Mouse (Mus musculus): ENCODE data around the gene Rsad2. TPM values are rescaled to one million over a fixed set of nuclear protein-coding genes. Genes with fewer than 3 reads are reported as not detected.
"Not testable (repeated sequence)": the region's sequence is repeated elsewhere in the genome, so short reads cannot be mapped to it uniquely, and the experiment has no call there.

Gene Rsad2
- polyA plus RNA-seq, 1 experiment from 2014 or later, result 1.5 TPM

GRCm38 (mm10) chr12:26439366-26439765, 16.9 kb downstream of the Rsad2 start:
- H3K4me2 ChIP-seq, result no peak overlapping the region
- no peak for ATAC-seq (ENCODE audit: insufficient read depth, low FRiP score, low read depth)
- no peaks in the 10 kb centered on the region for H3K27me3 ChIP-seq (replicated peaks)
- H3K9ac ChIP-seq, result no peak overlapping the region
- no peak overlapping the region for H3K27ac ChIP-seq
- 51% methylated on average over 3 of the region's 3 CpGs for WGBS
- H3K4me3 ChIP-seq (replicated peaks), result no peak overlapping the region
- H3K9me3 ChIP-seq, result no peaks in the 10 kb centered on the region
- H3K36me3 ChIP-seq, result no peaks in the 10 kb centered on the region
- H3K4me1 ChIP-seq, result no peaks in the 10 kb centered on the region

DNA sequence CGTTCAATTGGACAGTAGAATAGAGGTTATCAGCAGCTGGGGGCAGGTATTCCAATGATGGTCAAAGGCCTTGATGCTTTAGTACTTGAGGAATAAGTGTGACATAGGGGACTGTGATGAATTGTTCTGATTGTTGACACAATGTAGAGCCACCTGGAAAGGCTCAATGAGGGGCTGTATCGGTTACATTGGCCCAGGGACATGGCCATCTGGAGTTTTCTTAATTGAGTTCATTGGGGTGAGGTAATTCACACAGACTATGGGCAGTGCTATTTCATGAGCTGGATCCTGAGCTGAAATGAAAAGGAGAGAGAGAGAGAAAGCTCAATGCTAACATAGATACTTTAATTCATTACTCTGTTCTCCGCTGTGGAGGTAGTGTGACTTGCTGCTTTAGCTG, 18.3 kb downstream of the Rsad2 start:
- ATAC-seq (ENCODE audit: insufficient read depth, low FRiP score, low read depth), result no peak
- Histone ChIP-seq H3K9me3 (no peaks in the 10 kb centered on the region), H3K4me3 (replicated peaks) (no peak overlapping the region), H3K9ac (no peak overlapping the region), H3K27me3 (replicated peaks) (no peaks in the 10 kb centered on the region), H3K4me1 (no peaks in the 10 kb centered on the region), H3K4me2 (no peak overlapping the region), H3K36me3 (no peaks in the 10 kb centered on the region), H3K27ac (no peak overlapping the region)
- WGBS, result 44% methylated on average over 3 of the region's 3 CpGs

DNA sequence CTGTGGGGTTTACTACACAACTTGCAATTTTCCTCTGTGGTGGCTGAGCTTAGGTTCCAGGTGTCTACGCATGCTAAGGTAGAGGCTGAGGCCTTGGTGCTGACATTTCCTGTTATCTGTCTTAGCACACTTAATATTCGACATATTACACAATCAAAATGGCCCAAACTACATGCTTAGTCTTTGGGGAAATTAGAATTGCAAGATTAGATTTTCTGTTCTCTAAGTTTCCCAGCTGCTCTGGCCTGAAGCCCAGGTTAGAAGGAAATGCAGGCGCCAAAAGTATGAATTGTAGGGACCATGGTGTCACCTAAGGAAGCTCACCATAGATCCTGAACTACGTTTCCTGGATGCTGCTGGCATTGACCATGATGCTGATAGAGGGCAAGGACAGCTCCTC, 19.9 kb downstream of the Rsad2 start:
- Histone ChIP-seq H3K4me2 (no peak overlapping the region), H3K4me1 (no peaks in the 10 kb centered on the region), H3K27ac (no peak overlapping the region), H3K9me3 (no peaks in the 10 kb centered on the region), H3K36me3 (no peaks in the 10 kb centered on the region), H3K27me3 (replicated peaks) (no peaks in the 10 kb centered on the region), H3K4me3 (replicated peaks) (no peak overlapping the region), H3K9ac (no peak overlapping the region)
- WGBS, result 75% methylated on average over 4 of the region's 4 CpGs
- ATAC-seq (ENCODE audit: insufficient read depth, low FRiP score, low read depth), result no peak

- not testable (repeated sequence) for H3K4me2 ChIP-seq; H3K4me1 ChIP-seq; H3K4me3 ChIP-seq (replicated peaks); H3K36me3 ChIP-seq; H3K27ac ChIP-seq; ATAC-seq (ENCODE audit: insufficient read depth, low FRiP score, low read depth); H3K27me3 ChIP-seq (replicated peaks); H3K9me3 ChIP-seq; H3K9ac ChIP-seq
- 82% methylated on average over 2 of the region's 2 CpGs for WGBS
Observed at GRCm38 (mm10) chr12:26428771-26429170, 27.5 kb downstream of the Rsad2 start.

GRCm38 (mm10) chr12:26424841-26425240, 31.4 kb downstream of the Rsad2 start:
- WGBS, result 75% methylated on average over 2 of the region's 2 CpGs
- no peaks in the 10 kb centered on the region for H3K4me1 ChIP-seq

GRCm38 (mm10) chr12:26418322-26418721, 37.9 kb downstream of the Rsad2 start:
- WGBS, result 70% methylated on average over 4 of the region's 4 CpGs
- no peak for ATAC-seq (ENCODE audit: insufficient read depth, low FRiP score, low read depth)
- H3K4me3 ChIP-seq (replicated peaks), result no peak overlapping the region
- H3K27me3 ChIP-seq (replicated peaks), result no peaks in the 10 kb centered on the region
- H3K9me3 ChIP-seq, result no peaks in the 10 kb centered on the region
- H3K9ac ChIP-seq, result no peak overlapping the region
- H3K4me2 ChIP-seq, result no peak overlapping the region
- H3K27ac ChIP-seq, result no peak overlapping the region
- peaks cover 12% of the 10 kb centered on the region; the same call in 1 of the 2 replicates for H3K4me1 ChIP-seq
- H3K36me3 ChIP-seq, result no peaks in the 10 kb centered on the region

More at GRCm38 (mm10) chr12:26424841-26425240, 31.4 kb downstream of the Rsad2 start:
- no peaks in the 10 kb centered on the region for H3K36me3 ChIP-seq
- H3K27me3 ChIP-seq (replicated peaks), result no peaks in the 10 kb centered on the region
- no peak overlapping the region for H3K4me3 ChIP-seq (replicated peaks)
- H3K27ac ChIP-seq, result no peak overlapping the region
- no peaks in the 10 kb centered on the region for H3K9me3 ChIP-seq
- no peak overlapping the region for H3K4me2 ChIP-seq
- ATAC-seq (ENCODE audit: insufficient read depth, low FRiP score, low read depth), result no peak
- no peak overlapping the region for H3K9ac ChIP-seq

GRCm38 (mm10) chr12:26416636-26417295, 39.5 kb downstream of the Rsad2 start:
- no peak for ATAC-seq (ENCODE audit: insufficient read depth, low FRiP score, low read depth)
- 76% methylated on average over 7 of the region's 7 CpGs for WGBS
- Histone ChIP-seq H3K9ac (no peak overlapping the region), H3K27me3 (replicated peaks) (no peaks in the 10 kb centered on the region), H3K4me2 (no peak overlapping the region), H3K9me3 (no peaks in the 10 kb centered on the region), H3K4me1 (peaks cover 13% of the 10 kb centered on the region; the same call in 1 of the 2 replicates), H3K27ac (no peak overlapping the region), H3K36me3 (no peaks in the 10 kb centered on the region), H3K4me3 (replicated peaks) (no peak overlapping the region)

GRCm38 (mm10) chr12:26415104-26415771, 41.0 kb downstream of the Rsad2 start, which contains the start of gene Rnf144a:
TSS of gene Rnf144a (minus strand) at chr12:26415254.
- peak; percentile 80; the same call in 1 of the 2 replicates for ATAC-seq (ENCODE audit: insufficient read depth, low FRiP score, low read depth)
- H3K27me3 ChIP-seq (replicated peaks), result no peaks in the 10 kb centered on the region

DNA sequence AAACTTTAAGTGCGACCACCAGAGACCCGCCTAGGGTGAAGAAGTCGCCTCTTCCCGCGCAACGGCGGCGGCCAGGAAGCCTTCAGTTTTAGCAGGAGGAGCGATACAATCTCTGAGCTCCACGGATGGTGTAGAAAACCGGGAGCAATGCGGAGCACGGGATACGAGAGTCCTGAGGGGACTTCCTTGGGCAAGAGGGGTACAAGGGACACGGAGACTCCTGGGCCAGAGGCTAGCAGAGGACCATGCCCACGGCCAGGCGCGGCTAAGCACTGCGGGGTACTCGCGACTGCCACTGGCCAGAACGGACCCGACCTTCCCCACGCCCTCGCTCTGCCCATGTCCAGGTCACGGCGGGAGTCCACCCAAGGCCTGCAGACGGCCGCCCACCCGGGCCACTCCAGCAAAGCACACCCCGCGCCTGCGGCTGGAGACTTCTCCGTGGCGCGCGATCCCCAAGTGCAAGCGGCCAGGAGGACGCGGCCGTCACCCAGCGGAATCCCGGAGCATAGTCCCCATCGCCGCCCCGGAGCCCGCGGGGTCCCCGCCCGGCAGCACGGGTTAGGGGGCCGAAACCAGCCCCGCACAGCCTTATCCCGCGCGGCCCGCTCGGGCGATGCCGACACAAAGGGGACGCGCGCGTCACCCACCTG, 41.7 kb downstream of the Rsad2 start:
- peak; percentile 65 for ATAC-seq (ENCODE audit: insufficient read depth, low FRiP score, low read depth)
- peak overlapping the region; percentile 59; the same call in 1 of the 2 replicates for H3K27ac ChIP-seq
- H3K9me3 ChIP-seq, result no peaks in the 10 kb centered on the region
- no peaks in the 10 kb centered on the region for H3K36me3 ChIP-seq
- WGBS, result under 1% methylated on average over 61 of the region's 64 CpGs
- peaks cover 13% of the 10 kb centered on the region; the same call in 1 of the 2 replicates for H3K4me1 ChIP-seq
- H3K27me3 ChIP-seq (replicated peaks), result no peaks in the 10 kb centered on the region
- H3K4me2 ChIP-seq, result peak overlapping the region; percentile 89
- peak overlapping the region; percentile 95 for H3K4me3 ChIP-seq (replicated peaks)
- peak overlapping the region; percentile 83 for H3K9ac ChIP-seq

More at GRCm38 (mm10) chr12:26415104-26415771, 41.0 kb downstream of the Rsad2 start, which contains the start of gene Rnf144a:
- Histone ChIP-seq H3K9ac (peak within 1 kb of the TSS; percentile 83), H3K9me3 (no peaks in the 10 kb centered on the region), H3K4me3 (replicated peaks) (peak within 1 kb of the TSS; percentile 95), H3K36me3 (no peaks in the 10 kb centered on the region), H3K4me2 (peak within 1 kb of the TSS; percentile 89), H3K4me1 (peaks cover 13% of the 10 kb centered on the region; the same call in 1 of the 2 replicates), H3K27ac (peak within 1 kb of the TSS; percentile 59; the same call in 1 of the 2 replicates)
- 2% methylated on average over 42 of the region's 45 CpGs for WGBS

DNA sequence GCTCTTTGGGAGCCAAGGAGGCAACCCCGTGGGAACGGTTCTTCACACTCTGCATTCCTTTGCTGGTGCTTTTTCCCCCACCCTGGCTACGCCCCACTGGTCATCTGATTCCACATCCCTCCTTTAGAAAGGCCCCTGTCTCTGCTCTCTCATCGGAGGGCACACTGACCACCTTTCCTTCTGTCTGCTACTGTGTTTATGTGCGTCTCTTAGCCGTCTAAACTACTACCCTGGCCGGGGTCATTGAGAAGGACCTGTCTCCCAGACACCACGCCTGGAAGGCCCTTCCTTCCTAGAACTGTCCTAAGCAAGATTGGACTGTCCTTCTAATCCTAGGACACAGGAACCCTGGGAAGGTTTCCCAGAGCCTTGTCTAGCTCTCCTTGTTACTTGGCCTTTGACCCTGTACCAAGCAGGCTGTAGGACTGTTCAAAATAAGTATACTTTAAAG, 42.3 kb downstream of the Rsad2 start:
- Histone ChIP-seq H3K4me1 (peaks cover 13% of the 10 kb centered on the region; the same call in 1 of the 2 replicates), H3K4me2 (peak overlapping the region; percentile 89), H3K9me3 (no peaks in the 10 kb centered on the region), H3K27ac (no peak overlapping the region), H3K27me3 (replicated peaks) (no peaks in the 10 kb centered on the region), H3K36me3 (no peaks in the 10 kb centered on the region), H3K9ac (no peak overlapping the region), H3K4me3 (replicated peaks) (peak overlapping the region; percentile 95)
- 19% methylated on average over 8 of the region's 8 CpGs for WGBS
- no peak for ATAC-seq (ENCODE audit: insufficient read depth, low FRiP score, low read depth)

DNA sequence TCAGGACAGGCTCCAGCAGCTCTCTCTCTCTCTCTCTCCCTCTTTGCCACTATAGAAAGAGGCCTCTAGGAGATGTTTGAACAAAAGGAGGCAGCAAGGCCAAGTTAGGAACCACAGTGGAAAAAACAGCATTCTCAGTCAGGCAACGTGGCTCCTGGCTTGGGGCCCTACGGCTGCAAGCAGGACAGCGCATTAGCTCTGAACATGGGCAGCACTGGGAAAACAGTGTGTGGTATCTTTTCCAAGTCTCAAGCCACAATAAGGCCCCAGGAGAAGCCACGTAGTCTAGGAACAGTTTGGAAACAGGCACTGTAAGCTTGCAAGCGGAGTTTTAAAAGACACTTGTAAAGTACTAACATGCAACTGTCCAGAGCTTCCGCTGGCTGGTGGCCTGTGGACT, 43.5 kb downstream of the Rsad2 start:
- Histone ChIP-seq H3K9me3 (no peaks in the 10 kb centered on the region), H3K4me3 (replicated peaks) (0 out of 2 replicates have a peak overlapping the region, but pooled peaks have one; percentile 95), H3K9ac (no peak overlapping the region), H3K27ac (no peak overlapping the region), H3K27me3 (replicated peaks) (no peaks in the 10 kb centered on the region), H3K4me2 (0 out of 2 replicates have a peak overlapping the region, but pooled peaks have one; percentile 89), H3K4me1 (peaks cover 13% of the 10 kb centered on the region; the same call in 1 of the 2 replicates), H3K36me3 (no peaks in the 10 kb centered on the region)
- 71% methylated on average over 6 of the region's 6 CpGs for WGBS
- ATAC-seq (ENCODE audit: insufficient read depth, low FRiP score, low read depth), result no peak

Measured in stomach, embryonic 15.5 days (tissue).